Mouse (Mus musculus) embryonic facial prominence, embryonic 11.5 days (tissue): Measurements from ENCODE around the gene Tax1bp3. TPM values are rescaled to one million over a fixed set of nuclear protein-coding genes. Genes with fewer than 3 reads are reported as not detected.

Experiments
- ATAC-seq: fragments of 200-750 bp; cut with Nextera tagmentation; replicated peaks from 2 replicates; pipeline ENCODE4 v1.8.0; 2017; ENCODE audit warnings: low read depth; ENCODE audit not compliant: insufficient number of reproducible peaks, low FRiP score, low TSS enrichment
- DNase-seq: peaks from one replicate; pipeline ENCODE4 v3.0.0-alpha.2; 2015; ENCODE audit warnings: low spot score
- H3K27ac ChIP-seq: fragments of 300-500 bp; sonication (generic); replicated peaks from 2 replicates; pipeline ENCODE4 v1.5.1; 2014; ENCODE audit warnings: mild to moderate bottlenecking, low read depth, low read length, control low read depth
- H3K27me3 ChIP-seq: fragments of 300-500 bp; sonication (generic); 2 replicates; pipeline ENCODE4 v1.6.1; 2014; ENCODE audit warnings: mild to moderate bottlenecking, low read length, moderate library complexity, mixed read lengths; ENCODE audit not compliant: control insufficient read depth, insufficient read depth
- H3K36me3 ChIP-seq: fragments of 300-500 bp; sonication (generic); replicated peaks from 2 replicates; pipeline ENCODE4 v1.6.1; 2014; ENCODE audit warnings: low read depth, mild to moderate bottlenecking, low read length, moderate library complexity, mixed read lengths; ENCODE audit not compliant: control insufficient read depth, insufficient read depth
- H3K4me1 ChIP-seq: fragments of 300-500 bp; sonication (generic); 2 replicates; pipeline ENCODE4 v1.6.1; 2014; ENCODE audit warnings: low read length, mixed read lengths; ENCODE audit not compliant: control insufficient read depth, insufficient read depth
- H3K4me2 ChIP-seq: fragments of 300-500 bp; sonication (generic); 2 replicates; pipeline ENCODE4 v1.6.1; 2014; ENCODE audit warnings: low read depth, mild to moderate bottlenecking, control low read depth, low read length, moderate library complexity
- H3K4me3 ChIP-seq: fragments of 300-500 bp; sonication (generic); 2 replicates; pipeline ENCODE4 v1.5.1; 2014; ENCODE audit warnings: low read depth, low read length, control low read depth
- H3K9ac ChIP-seq: fragments of 300-500 bp; sonication (generic); replicated peaks from 2 replicates; pipeline ENCODE4 v1.6.1; 2014; ENCODE audit warnings: mild to moderate bottlenecking, control low read depth, low read length
- H3K9me3 ChIP-seq: fragments of 300-500 bp; sonication (generic); replicated peaks from 2 replicates; pipeline ENCODE4 v1.6.1; 2016; ENCODE audit warnings: mild to moderate bottlenecking, low read length, inconsistent platforms, mixed read lengths; ENCODE audit not compliant: control insufficient read depth
- WGBS: fragments of 180-500 bp; shearing (Covaris S2); extraction: QIAGEN DNeasy Blood & Tissue Kit; methylation state at CpG from one replicate; pipeline ENCODE4 v1.1.7; 2014; 5-methylcytosine and 5-hydroxymethylcytosine counted together
- polyA plus RNA-seq: library from polyadenylated mRNA; unstranded; fragments of >200 nt; fragmentation: Nextera tagmentation; extraction: Ambion mirVana; gene quantifications from 2 replicates; pipeline ENCODE4 v1.2.1, GENCODE M21; 2014

Gene Tax1bp3
- polyA plus RNA-seq, result 218 and 228 TPM in 2 replicates

GRCm38 (mm10) chr11:73176608-73177508, at the start of gene Tax1bp3, which contains the start of gene Emc6:
Tax1bp3 (plus strand) TSS chr11:73177083.
Emc6 (minus strand) TSS chr11:73177037.
- peak within 1 kb of the TSS; percentile 55 for H3K4me2 ChIP-seq
- ATAC-seq (peak; percentile 97), DNase-seq (peak; percentile 99)
- peak within 1 kb of the TSS; percentile 90 for H3K27ac ChIP-seq
- peak within 1 kb of the TSS; percentile 87 for H3K9ac ChIP-seq
- H3K4me3 ChIP-seq, result peak within 1 kb of the TSS; percentile 85
- WGBS, result under 1% methylated on average over 76 of the region's 81 CpGs
- no peaks in the 10 kb centered on the region; the same call in 1 of the 2 replicates for H3K36me3 ChIP-seq
- no peaks in the 10 kb centered on the region for H3K27me3 ChIP-seq
- no peaks in the 10 kb centered on the region for H3K9me3 ChIP-seq
- H3K4me1 ChIP-seq, result no peaks in the 10 kb centered on the region

- WGBS, result 82% methylated on average over 7 of the region's 7 CpGs
- H3K36me3 ChIP-seq, result no peaks in the 10 kb centered on the region; the same call in none of the 2 replicates
- H3K9me3 ChIP-seq, result no peaks in the 10 kb centered on the region
These were observed 45.9 kb upstream of the Tax1bp3 start for GRCm38 (mm10) chr11:73131020-73131419.

GRCm38 (mm10) chr11:73132999-73133398, 43.9 kb upstream of the Tax1bp3 start:
- WGBS, result 95% methylated on average over 6 of the region's 6 CpGs
- H3K27ac ChIP-seq, result no peak overlapping the region
- DNase-seq (no peak), ATAC-seq (no peak)
- no peak overlapping the region for H3K9ac ChIP-seq
- no peaks in the 10 kb centered on the region; the same call in none of the 2 replicates for H3K36me3 ChIP-seq
- H3K4me2 ChIP-seq, result no peak overlapping the region
- no peaks in the 10 kb centered on the region for H3K9me3 ChIP-seq
- H3K4me3 ChIP-seq, result no peak overlapping the region
- H3K4me1 ChIP-seq, result no peaks in the 10 kb centered on the region; the same call in 1 of the 2 replicates
- no peaks in the 10 kb centered on the region for H3K27me3 ChIP-seq

More at GRCm38 (mm10) chr11:73131020-73131419, 45.9 kb upstream of the Tax1bp3 start:
- H3K9ac ChIP-seq, result no peak overlapping the region
- H3K4me3 ChIP-seq, result no peak overlapping the region
- H3K4me2 ChIP-seq, result no peak overlapping the region
- H3K27me3 ChIP-seq, result no peaks in the 10 kb centered on the region
- ATAC-seq (no peak), DNase-seq (no peak)
- H3K27ac ChIP-seq, result no peak overlapping the region
- no peaks in the 10 kb centered on the region; the same call in 1 of the 2 replicates for H3K4me1 ChIP-seq

GRCm38 (mm10) chr11:73134222-73134621, 42.7 kb upstream of the Tax1bp3 start:
- no peaks in the 10 kb centered on the region; the same call in 1 of the 2 replicates for H3K4me1 ChIP-seq
- no peaks in the 10 kb centered on the region; the same call in none of the 2 replicates for H3K36me3 ChIP-seq
- no peak for DNase-seq
- H3K4me2 ChIP-seq, result no peak overlapping the region
- no peak overlapping the region for H3K9ac ChIP-seq
- H3K9me3 ChIP-seq, result no peaks in the 10 kb centered on the region
- no peak for ATAC-seq
- H3K4me3 ChIP-seq, result no peak overlapping the region
- 91% methylated on average over 5 of the region's 5 CpGs for WGBS
- no peaks in the 10 kb centered on the region for H3K27me3 ChIP-seq
- H3K27ac ChIP-seq, result no peak overlapping the region

- H3K27ac ChIP-seq, result no peak overlapping the region
- peak overlapping the region; percentile 90 for H3K4me3 ChIP-seq
- WGBS, result 92% methylated on average over 6 of the region's 6 CpGs
- ATAC-seq (no peak), DNase-seq (no peak)
- H3K4me2 ChIP-seq, result peak overlapping the region; percentile 76
- H3K9me3 ChIP-seq, result no peaks in the 10 kb centered on the region
- no peaks in the 10 kb centered on the region for H3K27me3 ChIP-seq
- H3K36me3 ChIP-seq, result no peaks in the 10 kb centered on the region; the same call in none of the 2 replicates
- H3K4me1 ChIP-seq, result no peaks in the 10 kb centered on the region; the same call in 1 of the 2 replicates
- no peak overlapping the region; the same call in none of the 2 replicates for H3K9ac ChIP-seq
These were observed 40.3 kb upstream of the Tax1bp3 start for GRCm38 (mm10) chr11:73136587-73136986.

GRCm38 (mm10) chr11:73137116-73137515, 39.8 kb upstream of the Tax1bp3 start:
- ATAC-seq (no peak), DNase-seq (peak; percentile 4)
- no peak overlapping the region for H3K27ac ChIP-seq
- H3K27me3 ChIP-seq, result no peaks in the 10 kb centered on the region
- no peaks in the 10 kb centered on the region for H3K9me3 ChIP-seq
- H3K9ac ChIP-seq, result peak overlapping the region; percentile 81
- H3K4me3 ChIP-seq, result peak overlapping the region; percentile 90
- no peaks in the 10 kb centered on the region; the same call in none of the 2 replicates for H3K36me3 ChIP-seq
- H3K4me2 ChIP-seq, result peak overlapping the region; percentile 76
- WGBS, result 51% methylated on average over 11 of the region's 11 CpGs
- no peaks in the 10 kb centered on the region; the same call in 1 of the 2 replicates for H3K4me1 ChIP-seq

DNA sequence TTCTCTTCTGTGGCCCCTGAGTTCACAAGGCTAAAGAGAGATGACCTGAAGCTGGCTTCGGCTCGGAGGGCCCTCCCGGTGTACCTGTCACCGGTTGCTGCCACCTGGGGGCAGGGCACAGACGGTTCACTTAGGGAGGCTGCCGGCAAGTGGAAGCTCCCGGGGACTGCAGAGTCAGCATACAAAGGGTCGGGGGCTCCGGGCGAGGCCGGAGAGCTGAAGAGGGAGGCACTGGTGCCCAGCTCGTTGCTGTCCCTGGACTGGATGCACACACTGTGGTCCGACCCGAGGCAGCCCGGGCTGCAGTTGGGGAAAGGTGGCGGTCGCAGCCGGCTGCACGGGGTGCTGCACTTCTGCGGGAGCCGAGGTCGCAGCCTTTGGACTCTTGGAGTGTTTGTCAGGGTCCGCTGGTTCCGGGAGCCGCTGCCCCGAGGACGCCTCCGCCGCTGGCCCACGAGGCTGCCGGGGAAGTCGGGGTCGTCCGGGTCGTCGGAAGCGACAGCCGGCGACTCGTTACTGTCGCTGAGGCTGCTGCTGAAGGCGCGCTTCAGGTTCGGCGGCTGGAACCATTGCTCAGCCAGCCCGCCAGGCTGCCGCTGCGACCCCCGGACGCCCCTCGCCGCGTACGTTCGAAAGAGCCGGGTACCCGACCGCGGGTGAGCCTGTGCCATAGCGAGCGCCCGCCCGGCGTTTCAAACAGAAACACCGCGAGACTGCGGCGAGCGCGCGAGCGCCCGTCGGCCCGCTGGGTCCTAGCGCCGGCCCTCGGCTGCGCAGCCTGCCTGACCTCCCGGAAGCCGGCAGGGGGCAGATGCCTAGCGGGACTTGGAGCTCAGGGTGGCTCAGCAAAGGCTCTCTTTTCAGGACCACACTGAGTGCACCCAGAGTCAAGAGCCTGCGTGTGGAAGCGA, 39.0 kb upstream of the Tax1bp3 start, which contains the start of gene Haspin:
Gene Haspin, minus strand, starts transcription at position 704 of the 911 bp plus-strand sequence.
- Histone ChIP-seq H3K27me3 (no peaks in the 10 kb centered on the region), H3K4me2 (peak within 1 kb of the TSS; percentile 76), H3K9ac (peak within 1 kb of the TSS; percentile 81), H3K9me3 (no peaks in the 10 kb centered on the region), H3K27ac (no peak within 1 kb of the TSS), H3K4me3 (peak within 1 kb of the TSS; percentile 90), H3K36me3 (no peaks in the 10 kb centered on the region; the same call in none of the 2 replicates), H3K4me1 (no peaks in the 10 kb centered on the region; the same call in 1 of the 2 replicates)
- peak; percentile 95 for DNase-seq
- ATAC-seq, result peak; percentile 93
- WGBS, result under 1% methylated on average over 83 of the region's 84 CpGs
